Mouse (Mus musculus): ENCODE data around the gene Esyt1.
A peak's percentile ranks its signal among the peaks of the same experiment; 100 is the strongest.
"Not testable (repeated sequence)": the region's sequence is repeated elsewhere in the genome, so short reads cannot be mapped to it uniquely, and the experiment has no call there.

Esyt1 gene

GRCm38 (mm10) chr10:128504641-128505370 is 20.9 kb downstream of the Esyt1 start:
- no peak for DNase-seq (ENCODE audit: low spot score in 2 of 2)

GRCm38 (mm10) chr10:128504012-128504411 is 21.7 kb downstream of the Esyt1 start:
- no peak for DNase-seq (ENCODE audit: low spot score in 2 of 2)

GRCm38 (mm10) chr10:128503532-128503931 is 22.1 kb downstream of the Esyt1 start:
- DNase-seq (ENCODE audit: low spot score in 2 of 2), result no peak

GRCm38 (mm10) chr10:128502341-128502740 is 23.3 kb downstream of the Esyt1 start:
- no peak for DNase-seq (ENCODE audit: low spot score in 2 of 2)

GRCm38 (mm10) chr10:128499116-128499671 is 26.5 kb downstream of the Esyt1 start:
- DNase-seq (ENCODE audit: low spot score in 2 of 2), result peak; percentile 56 to 57

GRCm38 (mm10) chr10:128498590-128498989 is 27.1 kb downstream of the Esyt1 start, which contains the start of gene Myl6b:
TSS of gene Myl6b (minus strand) at chr10:128498685.
- peak; percentile 87 to 94 for DNase-seq (ENCODE audit: low spot score in 2 of 2)

GRCm38 (mm10) chr10:128497134-128497737 is 28.4 kb downstream of the Esyt1 start:
- no peak for DNase-seq (ENCODE audit: low spot score in 2 of 2)

- DNase-seq (ENCODE audit: low spot score in 2 of 2), result no peak
These were observed 29.1 kb downstream of the Esyt1 start for GRCm38 (mm10) chr10:128496509-128497077.

GRCm38 (mm10) chr10:128495903-128496302 is 29.8 kb downstream of the Esyt1 start:
- no peak for DNase-seq (ENCODE audit: low spot score in 2 of 2)

GRCm38 (mm10) chr10:128495270-128495669 is 30.4 kb downstream of the Esyt1 start:
- no peak for DNase-seq (ENCODE audit: low spot score in 2 of 2)

- no peak for DNase-seq (ENCODE audit: low spot score in 2 of 2)
These were observed 30.9 kb downstream of the Esyt1 start for GRCm38 (mm10) chr10:128494667-128495245.

GRCm38 (mm10) chr10:128493695-128494666 is 31.7 kb downstream of the Esyt1 start, which contains the start of gene Myl6:
TSS of gene Myl6 (minus strand) at chr10:128494145.
- peak; percentile 94 to 97 for DNase-seq (ENCODE audit: low spot score in 2 of 2)

- DNase-seq (ENCODE audit: low spot score in 2 of 2), result no peak
These were observed 32.4 kb downstream of the Esyt1 start for GRCm38 (mm10) chr10:128493319-128493694.

GRCm38 (mm10) chr10:128492633-128493311 is 32.9 kb downstream of the Esyt1 start:
- peak in 1 of 2 experiments; percentile 76 for DNase-seq (ENCODE audit: low spot score in 2 of 2)

GRCm38 (mm10) chr10:128492051-128492450 is 33.6 kb downstream of the Esyt1 start:
- not testable (repeated sequence) for DNase-seq (ENCODE audit: low spot score in 2 of 2)

- DNase-seq (ENCODE audit: low spot score in 2 of 2), result no peak
These were observed 34.2 kb downstream of the Esyt1 start for GRCm38 (mm10) chr10:128491495-128491894.

- no peak for DNase-seq (ENCODE audit: low spot score in 2 of 2)
These were observed 34.8 kb downstream of the Esyt1 start for GRCm38 (mm10) chr10:128490912-128491311.

- no peak for DNase-seq (ENCODE audit: low spot score in 2 of 2)
These were observed 35.4 kb downstream of the Esyt1 start for GRCm38 (mm10) chr10:128490232-128490631.

GRCm38 (mm10) chr10:128489785-128490184 is 35.9 kb downstream of the Esyt1 start:
- no peak for DNase-seq (ENCODE audit: low spot score in 2 of 2)

- DNase-seq (ENCODE audit: low spot score in 2 of 2), result no peak
These were observed 36.3 kb downstream of the Esyt1 start for GRCm38 (mm10) chr10:128489380-128489779.

Data from urinary bladder, adult 18-20 months (tissue).